Mouse (Mus musculus) heart, adult 2 months (tissue): ENCODE results near the gene Epas1.

Experiments
- CTCF ChIP-seq: fragments of 200-600 bp; IDR thresholded peaks from 2 replicates; pipeline ENCODE4 v1.8.1; 2022; ENCODE audit warnings: antibody characterized with exemption, mild to moderate bottlenecking, moderate library complexity
- EP300 ChIP-seq: fragments of 200-500 bp; IDR thresholded peaks from 2 replicates; pipeline ENCODE4 v1.6.1; 2011; ENCODE audit warnings: low read depth, low read length, control low read depth; ENCODE audit not compliant: insufficient read depth
- POLR2A ChIP-seq: fragments of 200-500 bp; IDR thresholded peaks from 2 replicates; pipeline ENCODE4 v1.6.1; 2011; ENCODE audit warnings: mild to moderate bottlenecking, low read depth, low read length, control low read depth; ENCODE audit not compliant: insufficient read depth

DNA sequence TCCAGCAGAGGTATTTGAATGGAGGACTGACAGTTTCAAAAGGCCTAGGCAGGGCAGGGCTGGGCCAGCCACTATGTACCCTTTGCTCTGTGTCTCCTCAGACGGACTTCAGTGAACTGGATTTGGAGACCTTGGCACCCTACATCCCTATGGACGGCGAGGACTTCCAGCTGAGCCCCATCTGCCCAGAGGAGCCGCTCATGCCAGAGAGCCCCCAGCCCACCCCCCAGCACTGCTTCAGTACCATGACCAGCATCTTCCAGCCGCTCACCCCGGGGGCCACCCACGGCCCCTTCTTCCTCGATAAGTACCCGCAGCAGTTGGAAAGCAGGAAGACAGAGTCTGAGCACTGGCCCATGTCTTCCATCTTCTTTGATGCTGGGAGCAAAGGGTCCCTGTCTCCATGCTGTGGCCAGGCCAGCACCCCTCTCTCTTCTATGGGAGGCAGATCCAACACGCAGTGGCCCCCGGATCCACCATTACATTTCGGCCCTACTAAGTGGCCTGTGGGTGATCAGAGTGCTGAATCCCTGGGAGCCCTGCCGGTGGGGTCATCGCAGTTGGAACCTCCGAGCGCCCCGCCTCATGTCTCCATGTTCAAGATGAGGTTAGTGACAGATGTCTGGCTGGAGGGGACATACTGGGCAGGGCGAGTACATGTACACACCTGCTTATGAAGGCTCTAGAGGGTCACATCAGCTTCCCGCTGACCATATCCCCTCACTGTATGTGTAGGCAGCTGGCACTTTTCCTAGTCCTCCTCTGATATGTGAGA, 74.1 kb downstream of the Epas1 start:
- no peak for TF ChIP-seq CTCF
- TF ChIP-seq POLR2A, result no peak
- TF ChIP-seq EP300, result no peak
